Mouse (Mus musculus) natural killer cell, adult 2 months (primary cell): ENCODE results near the gene Mfsd4a.

Source experiments
- DNase-seq, 2 experiments: peaks; one replicate each; pipeline ENCODE4 v3.0.0; 2022; ENCODE audit warnings: low spot score in 2 of 2

Mfsd4a gene

GRCm38 (mm10) chr1:131990083-131990760 lies 77.6 kb downstream of the Mfsd4a start:
- no peak for DNase-seq

- no peak for DNase-seq
Measured at GRCm38 (mm10) chr1:131989476-131989875, 78.4 kb downstream of the Mfsd4a start.

- no peak for DNase-seq
Measured at GRCm38 (mm10) chr1:131987432-131987831, 80.4 kb downstream of the Mfsd4a start.

- no peak for DNase-seq
Measured at GRCm38 (mm10) chr1:131983806-131984205, 84.1 kb downstream of the Mfsd4a start.

- peak; percentile 66 to 79 for DNase-seq
Measured at GRCm38 (mm10) chr1:131982907-131983306, 85.0 kb downstream of the Mfsd4a start.

GRCm38 (mm10) chr1:131981378-131982013 lies 86.4 kb downstream of the Mfsd4a start:
- peak; percentile 40 to 65 for DNase-seq

GRCm38 (mm10) chr1:131980471-131980870 lies 87.4 kb downstream of the Mfsd4a start:
- DNase-seq = no peak

- DNase-seq = no peak
Measured at GRCm38 (mm10) chr1:131976886-131977285, 91.0 kb downstream of the Mfsd4a start.

- no peak for DNase-seq
Measured at GRCm38 (mm10) chr1:131973991-131974390, 93.9 kb downstream of the Mfsd4a start.
